Mouse (Mus musculus) liver, embryonic 12.5 days (tissue): ENCODE results near the gene Ern2. TPM values are rescaled to one million over a fixed set of nuclear protein-coding genes. Genes with fewer than 3 reads are reported as not detected.

ENCODE experiments used
- ATAC-seq: fragments of 200-750 bp; cut with Nextera tagmentation; 2 replicates; pipeline ENCODE4 v1.8.0; 2017; ENCODE audit warnings: moderate number of reproducible peaks, mild to moderate bottlenecking, moderate library complexity
- H3K27ac ChIP-seq: fragments of 300-500 bp; sonication (generic); 2 replicates; pipeline ENCODE4 v1.5.1; 2016; ENCODE audit warnings: mild to moderate bottlenecking
- H3K27me3 ChIP-seq: fragments of 300-500 bp; sonication (generic); replicated peaks from 2 replicates; pipeline ENCODE4 v1.6.1; 2016; ENCODE audit warnings: mild to moderate bottlenecking, moderate library complexity
- H3K36me3 ChIP-seq: fragments of 300-500 bp; sonication (generic); 2 replicates; pipeline ENCODE4 v1.6.1; 2016; ENCODE audit warnings: mild to moderate bottlenecking, moderate library complexity
- H3K4me1 ChIP-seq: fragments of 300-500 bp; sonication (generic); 2 replicates; pipeline ENCODE4 v1.6.1; 2016
- H3K4me2 ChIP-seq: fragments of 300-500 bp; sonication (generic); 2 replicates; pipeline ENCODE4 v1.6.1; 2016; ENCODE audit warnings: mild to moderate bottlenecking, moderate library complexity
- H3K4me3 ChIP-seq: fragments of 300-500 bp; sonication (generic); 2 replicates; pipeline ENCODE4 v1.5.1; 2016; ENCODE audit warnings: mild to moderate bottlenecking, moderate library complexity
- H3K9ac ChIP-seq: fragments of 300-500 bp; sonication (generic); 2 replicates; pipeline ENCODE4 v1.6.1; 2016; ENCODE audit warnings: mild to moderate bottlenecking, moderate library complexity
- H3K9me3 ChIP-seq: fragments of 300-500 bp; sonication (generic); replicated peaks from 2 replicates; pipeline ENCODE4 v1.6.1; 2016; ENCODE audit warnings: mild to moderate bottlenecking, moderate library complexity
- WGBS: fragments of 180-500 bp; shearing (Covaris S2); methylation state at CpG from one replicate; pipeline ENCODE4 v1.1.7; 2016; ENCODE audit not compliant: insufficient replicate concordance; 5-methylcytosine and 5-hydroxymethylcytosine counted together
- polyA plus RNA-seq: library from polyadenylated mRNA; unstranded; fragments of >200 nt; fragmentation: Nextera tagmentation; extraction: Ambion mirVana; gene quantifications from 2 replicates; pipeline ENCODE4 v1.2.1, GENCODE M21; 2016

Ern2 gene
- polyA plus RNA-seq, 1 experiment from 2014 or later, result 0.05 TPM

DNA sequence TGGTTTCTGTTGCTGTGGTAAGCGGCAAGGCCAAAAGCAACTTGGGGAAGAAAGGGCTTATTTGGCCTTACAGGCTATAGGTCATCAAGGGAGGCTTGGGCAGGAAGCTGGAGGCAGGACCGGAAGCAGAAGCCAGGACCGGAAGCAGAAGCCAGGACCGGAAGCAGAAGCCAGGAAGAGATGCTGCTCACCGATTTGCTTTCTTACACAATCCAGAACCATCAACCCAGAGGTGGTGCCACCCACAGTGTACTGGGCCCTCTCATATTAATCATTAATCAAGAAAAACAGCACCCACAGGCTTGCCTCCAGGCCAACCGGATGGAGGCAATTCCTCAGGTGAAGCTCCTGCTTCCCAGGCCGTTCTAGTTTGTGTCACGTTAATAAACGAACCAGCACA is 10.8 kb upstream of the Ern2 start:
- H3K36me3 ChIP-seq, result no peaks in the 10 kb centered on the region
- H3K4me1 ChIP-seq, result peaks cover 8% of the 10 kb centered on the region; the same call in 1 of the 2 replicates
- no peak overlapping the region for H3K4me3 ChIP-seq
- H3K4me2 ChIP-seq, result no peak overlapping the region
- H3K27me3 ChIP-seq, result no peaks in the 10 kb centered on the region
- no peaks in the 10 kb centered on the region for H3K9me3 ChIP-seq
- WGBS, result 61% methylated on average over 9 of the region's 9 CpGs
- peak; percentile 46; the same call in 1 of the 2 replicates for ATAC-seq
- no peak overlapping the region for H3K27ac ChIP-seq
- no peak overlapping the region for H3K9ac ChIP-seq

DNA sequence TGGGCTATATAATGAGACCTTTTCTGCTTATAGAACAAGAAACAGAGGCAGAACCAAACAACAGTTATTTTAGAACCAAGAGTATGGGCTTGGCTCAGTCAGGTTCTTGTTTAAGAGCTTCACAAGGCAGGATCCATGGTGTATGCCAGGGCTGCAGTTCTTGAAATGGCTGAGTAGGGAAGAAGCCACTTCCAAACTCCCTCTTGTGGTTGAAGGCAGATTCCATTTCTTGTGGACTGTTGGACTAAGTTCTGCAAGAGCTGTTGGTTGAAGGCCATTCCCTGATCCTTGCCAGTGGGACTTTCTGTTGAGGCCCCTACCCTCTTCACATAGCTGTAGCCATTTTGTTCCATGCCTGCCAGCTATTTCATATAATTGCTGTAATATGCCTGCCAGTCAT is 7.9 kb upstream of the Ern2 start:
- Histone ChIP-seq H3K9me3 (no peaks in the 10 kb centered on the region), H3K4me2 (no peak overlapping the region), H3K4me1 (peaks cover 4% of the 10 kb centered on the region; the same call in 1 of the 2 replicates), H3K4me3 (no peak overlapping the region), H3K27ac (no peak overlapping the region), H3K27me3 (no peaks in the 10 kb centered on the region), H3K36me3 (no peaks in the 10 kb centered on the region), H3K9ac (no peak overlapping the region)
- ATAC-seq, result no peak

DNA sequence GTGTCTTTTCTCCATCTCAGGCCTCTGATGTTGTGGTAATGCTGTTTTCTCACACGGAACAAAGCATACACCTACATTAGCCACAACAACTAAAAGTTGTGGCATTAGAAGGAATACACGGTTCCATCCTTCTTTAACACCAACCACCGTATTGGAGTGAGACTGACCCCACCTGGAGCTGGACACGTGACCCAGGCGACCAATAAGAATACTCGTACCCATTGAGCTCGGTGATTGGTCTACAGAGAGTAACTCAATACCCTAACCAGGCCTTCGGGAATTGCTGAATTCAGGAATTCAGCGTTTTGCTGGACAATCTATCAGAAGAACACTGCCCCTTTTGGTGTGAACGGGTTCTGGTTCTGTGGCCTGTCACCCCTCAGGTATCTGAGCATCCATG is 5.1 kb upstream of the Ern2 start:
- Histone ChIP-seq H3K4me2 (no peak overlapping the region), H3K9me3 (no peaks in the 10 kb centered on the region), H3K27me3 (peaks cover under 1% of the 10 kb centered on the region; the same call in 1 of the 2 replicates), H3K27ac (no peak overlapping the region), H3K9ac (no peak overlapping the region), H3K36me3 (no peaks in the 10 kb centered on the region), H3K4me3 (no peak overlapping the region), H3K4me1 (no peaks in the 10 kb centered on the region)
- WGBS, result 55% methylated on average over 10 of the region's 10 CpGs
- no peak for ATAC-seq

DNA sequence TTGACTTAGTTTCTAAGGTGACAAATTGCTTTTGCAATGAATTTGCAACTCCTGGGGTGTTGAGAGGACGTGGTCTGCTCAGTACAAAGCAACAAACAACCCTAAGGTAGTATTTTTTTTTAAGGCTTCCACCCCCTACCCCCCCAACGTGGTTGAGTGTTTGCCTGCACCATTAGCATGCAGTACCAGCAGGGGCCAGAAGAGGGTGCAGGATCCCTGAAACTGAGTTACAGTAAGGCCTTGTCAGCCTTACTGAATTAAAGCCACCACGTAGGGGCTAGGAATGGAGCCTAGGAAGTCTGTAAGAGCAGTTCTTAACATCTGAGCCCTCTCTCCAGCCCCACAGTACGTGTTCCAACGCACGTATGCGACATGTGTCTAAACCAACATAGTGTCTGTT is 3.5 kb upstream of the Ern2 start:
- WGBS, result 30% methylated on average over 7 of the region's 7 CpGs
- Histone ChIP-seq H3K27me3 (peaks cover 8% of the 10 kb centered on the region), H3K4me2 (no peak overlapping the region), H3K4me3 (no peak overlapping the region), H3K36me3 (no peaks in the 10 kb centered on the region), H3K4me1 (no peaks in the 10 kb centered on the region), H3K27ac (no peak overlapping the region), H3K9ac (no peak overlapping the region), H3K9me3 (no peaks in the 10 kb centered on the region)
- ATAC-seq, result no peak; the same call in 1 of the 2 replicates

DNA sequence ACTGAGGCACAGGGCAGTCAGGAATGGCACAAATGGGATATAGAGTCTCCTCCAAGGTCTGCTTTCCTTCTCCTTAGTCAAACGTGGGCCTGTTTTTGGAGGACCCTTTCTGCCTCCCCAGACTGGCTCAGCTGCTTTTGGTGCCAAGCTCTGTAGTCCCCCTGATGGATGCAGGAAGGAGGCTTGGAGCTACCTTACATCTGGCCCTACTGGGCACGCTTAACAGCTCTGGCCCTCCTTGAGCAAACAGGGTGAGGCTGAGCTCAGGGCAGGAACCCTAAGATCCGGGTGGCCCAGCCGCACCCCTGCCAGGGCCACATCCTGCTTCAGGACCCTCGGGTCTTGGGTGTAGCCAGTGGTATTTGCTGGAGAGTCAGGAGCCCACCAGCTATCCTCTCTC is 1.4 kb downstream of the Ern2 start:
- Histone ChIP-seq H3K4me2 (no peak overlapping the region), H3K36me3 (no peaks in the 10 kb centered on the region), H3K4me1 (no peaks in the 10 kb centered on the region), H3K9me3 (no peaks in the 10 kb centered on the region), H3K4me3 (no peak overlapping the region), H3K27ac (no peak overlapping the region), H3K9ac (no peak overlapping the region), H3K27me3 (peaks cover 8% of the 10 kb centered on the region)
- ATAC-seq, result no peak
- WGBS, result 48% methylated on average over 5 of the region's 5 CpGs

DNA sequence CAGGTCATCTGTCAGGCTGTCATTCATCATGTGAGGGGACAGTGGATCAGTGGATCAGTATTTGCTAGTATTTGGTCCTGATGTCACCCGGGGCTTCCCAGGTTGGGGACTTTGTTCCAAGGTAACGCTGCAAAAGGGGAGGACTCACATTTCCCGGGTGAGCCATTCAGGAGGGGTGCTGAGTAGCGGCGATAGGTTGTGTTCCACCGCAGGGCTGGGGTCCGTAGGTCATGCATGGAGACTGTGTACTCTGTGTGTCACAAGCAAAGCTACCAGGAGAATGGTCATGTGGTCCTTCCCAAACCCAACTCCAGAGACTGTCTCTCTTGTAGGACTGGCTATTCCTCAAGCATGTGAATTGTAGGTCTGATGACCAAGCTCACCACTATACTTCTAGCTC is 5.3 kb downstream of the Ern2 start:
- no peak overlapping the region for H3K27ac ChIP-seq
- no peak overlapping the region for H3K9ac ChIP-seq
- H3K4me1 ChIP-seq, result no peaks in the 10 kb centered on the region
- H3K36me3 ChIP-seq, result no peaks in the 10 kb centered on the region
- H3K9me3 ChIP-seq, result no peaks in the 10 kb centered on the region
- peaks cover 10% of the 10 kb centered on the region for H3K27me3 ChIP-seq
- no peak overlapping the region for H3K4me3 ChIP-seq
- ATAC-seq, result no peak; the same call in 1 of the 2 replicates
- WGBS, result 73% methylated on average over 7 of the region's 7 CpGs
- no peak overlapping the region for H3K4me2 ChIP-seq

DNA sequence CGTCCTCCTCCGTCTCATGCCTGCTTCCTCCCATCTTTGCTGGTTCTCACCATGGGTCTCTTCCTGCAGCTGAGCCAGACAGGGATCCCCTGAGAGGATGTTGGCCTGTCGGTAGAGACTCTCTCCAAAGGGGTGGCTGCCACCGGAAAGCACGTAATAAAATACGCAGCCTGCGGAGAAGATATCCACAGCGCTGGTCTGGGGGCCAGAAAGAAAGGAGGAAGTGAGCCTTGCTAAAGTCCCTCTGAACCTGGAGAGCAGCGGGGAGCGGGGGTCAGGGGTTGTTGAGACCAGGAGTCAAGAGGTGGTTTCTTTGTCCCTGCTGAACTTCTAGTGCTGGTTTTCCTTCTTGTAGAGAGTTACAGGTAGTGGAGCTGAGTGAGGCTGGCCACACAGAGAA is 14.4 kb downstream of the Ern2 start:
- no peak overlapping the region for H3K4me2 ChIP-seq
- WGBS, result 43% methylated on average over 10 of the region's 10 CpGs
- ATAC-seq, result no peak
- 0 out of 2 replicates have a peak, but pooled peaks cover 2% of the 10 kb centered on the region for H3K4me1 ChIP-seq
- no peak overlapping the region for H3K4me3 ChIP-seq
- no peaks in the 10 kb centered on the region for H3K9me3 ChIP-seq
- H3K9ac ChIP-seq, result no peak overlapping the region
- H3K36me3 ChIP-seq, result peaks cover 43% of the 10 kb centered on the region
- no peak overlapping the region; the same call in 1 of the 2 replicates for H3K27ac ChIP-seq
- H3K27me3 ChIP-seq, result 0 out of 2 replicates have a peak, but pooled peaks cover 5% of the 10 kb centered on the region

DNA sequence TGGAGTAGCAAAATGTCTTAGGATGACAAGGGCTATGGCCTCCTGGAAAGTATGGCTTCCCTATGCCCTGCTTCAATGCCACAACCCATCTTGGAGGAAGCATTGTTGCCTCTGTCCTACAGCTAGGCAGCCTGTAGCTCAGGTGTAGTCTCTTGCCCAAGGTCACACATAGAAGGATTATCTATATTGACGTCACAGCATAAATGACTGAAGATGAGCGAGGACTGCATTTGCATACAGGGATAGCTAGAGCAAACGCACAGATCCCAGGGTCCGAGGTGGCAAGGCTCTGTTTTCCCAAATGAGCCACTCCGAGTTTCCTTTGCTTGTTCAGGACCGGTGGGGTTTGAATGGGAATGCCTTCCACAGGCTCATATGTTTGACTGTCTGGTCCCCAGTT is 15.3 kb downstream of the Ern2 start:
- Histone ChIP-seq H3K27ac (no peak overlapping the region), H3K36me3 (peaks cover 52% of the 10 kb centered on the region), H3K4me3 (no peak overlapping the region), H3K4me1 (0 out of 2 replicates have a peak, but pooled peaks cover 2% of the 10 kb centered on the region), H3K9ac (no peak overlapping the region), H3K4me2 (no peak overlapping the region), H3K9me3 (no peaks in the 10 kb centered on the region), H3K27me3 (0 out of 2 replicates have a peak, but pooled peaks cover 5% of the 10 kb centered on the region)
- no peak for ATAC-seq
- WGBS, result 79% methylated on average over 6 of the region's 6 CpGs

DNA sequence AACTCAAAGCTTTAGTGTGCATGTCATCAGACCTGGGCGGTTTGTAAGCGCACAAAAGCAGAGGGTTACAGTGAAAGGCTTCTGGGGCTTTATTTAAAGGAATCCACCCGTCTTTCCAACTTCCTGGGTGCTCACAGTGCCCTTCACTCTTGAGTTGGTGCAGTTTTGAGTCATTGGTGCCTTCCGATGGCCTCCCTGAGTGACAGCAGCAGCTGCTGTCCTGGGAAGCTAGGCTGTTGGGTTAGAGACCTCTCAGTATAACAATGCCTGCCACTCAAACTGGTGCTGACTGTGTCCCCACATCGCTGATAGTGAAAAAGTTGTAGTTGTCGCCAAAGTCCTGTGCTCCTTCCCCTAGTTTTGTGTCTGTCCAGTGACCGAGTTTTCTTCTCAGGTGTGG is 18.8 kb downstream of the Ern2 start:
- Histone ChIP-seq H3K9ac (no peak overlapping the region), H3K36me3 (peaks cover 87% of the 10 kb centered on the region), H3K4me1 (peaks cover 10% of the 10 kb centered on the region), H3K27ac (no peak overlapping the region), H3K4me2 (no peak overlapping the region), H3K9me3 (no peaks in the 10 kb centered on the region), H3K4me3 (no peak overlapping the region), H3K27me3 (no peaks in the 10 kb centered on the region)
- WGBS, result 89% methylated on average over 7 of the region's 7 CpGs
- ATAC-seq, result no peak

DNA sequence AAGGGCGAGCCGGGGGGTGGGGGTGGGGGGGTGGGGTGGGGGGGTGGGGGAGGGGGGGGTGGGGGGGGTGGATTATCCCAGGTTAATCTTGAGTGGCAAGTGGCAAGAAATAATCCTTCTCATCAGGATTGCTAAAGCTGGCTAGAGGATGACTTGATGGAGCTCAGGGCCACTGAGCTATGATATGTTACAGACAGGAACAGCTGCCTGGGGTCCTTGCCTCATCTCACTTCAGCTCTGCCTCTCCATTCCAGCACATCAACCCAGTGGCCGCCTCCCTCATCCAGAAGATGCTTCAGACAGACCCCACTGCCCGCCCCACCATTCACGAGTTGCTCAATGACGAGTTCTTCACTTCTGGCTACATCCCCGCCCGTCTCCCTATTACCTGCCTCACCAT is 22.2 kb downstream of the Ern2 start:
- H3K4me1 ChIP-seq, result peaks cover 32% of the 10 kb centered on the region
- no peak overlapping the region for H3K4me3 ChIP-seq
- H3K27me3 ChIP-seq, result no peaks in the 10 kb centered on the region
- no peak for ATAC-seq
- 96% methylated on average over 7 of the region's 8 CpGs for WGBS
- H3K27ac ChIP-seq, result no peak overlapping the region
- H3K4me2 ChIP-seq, result no peak overlapping the region
- H3K9ac ChIP-seq, result no peak overlapping the region
- H3K36me3 ChIP-seq, result peaks cover 84% of the 10 kb centered on the region
- no peaks in the 10 kb centered on the region for H3K9me3 ChIP-seq

DNA sequence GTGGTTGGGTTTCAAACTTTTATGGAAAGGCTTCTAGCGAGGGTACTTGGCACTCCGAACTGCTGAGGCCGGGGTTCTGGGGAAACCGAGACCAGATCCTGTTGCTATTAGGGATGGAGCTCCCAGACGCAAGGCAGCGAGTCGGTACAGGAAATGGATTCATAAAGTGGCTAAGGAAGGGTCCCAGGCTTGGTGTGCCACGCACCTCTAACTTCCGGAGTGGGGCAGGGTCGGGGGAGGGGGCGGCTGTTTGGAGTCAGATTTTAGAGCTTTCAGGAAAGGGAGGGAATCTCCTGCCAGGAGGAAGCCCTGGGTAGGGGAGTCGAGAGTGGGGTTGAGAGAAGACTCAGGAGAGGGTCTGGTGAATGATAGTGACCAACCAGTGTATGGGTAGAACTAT is 26.0 kb downstream of the Ern2 start:
- Histone ChIP-seq H3K27me3 (no peaks in the 10 kb centered on the region), H3K4me1 (peaks cover 51% of the 10 kb centered on the region), H3K9ac (peak overlapping the region; percentile 81)

DNA sequence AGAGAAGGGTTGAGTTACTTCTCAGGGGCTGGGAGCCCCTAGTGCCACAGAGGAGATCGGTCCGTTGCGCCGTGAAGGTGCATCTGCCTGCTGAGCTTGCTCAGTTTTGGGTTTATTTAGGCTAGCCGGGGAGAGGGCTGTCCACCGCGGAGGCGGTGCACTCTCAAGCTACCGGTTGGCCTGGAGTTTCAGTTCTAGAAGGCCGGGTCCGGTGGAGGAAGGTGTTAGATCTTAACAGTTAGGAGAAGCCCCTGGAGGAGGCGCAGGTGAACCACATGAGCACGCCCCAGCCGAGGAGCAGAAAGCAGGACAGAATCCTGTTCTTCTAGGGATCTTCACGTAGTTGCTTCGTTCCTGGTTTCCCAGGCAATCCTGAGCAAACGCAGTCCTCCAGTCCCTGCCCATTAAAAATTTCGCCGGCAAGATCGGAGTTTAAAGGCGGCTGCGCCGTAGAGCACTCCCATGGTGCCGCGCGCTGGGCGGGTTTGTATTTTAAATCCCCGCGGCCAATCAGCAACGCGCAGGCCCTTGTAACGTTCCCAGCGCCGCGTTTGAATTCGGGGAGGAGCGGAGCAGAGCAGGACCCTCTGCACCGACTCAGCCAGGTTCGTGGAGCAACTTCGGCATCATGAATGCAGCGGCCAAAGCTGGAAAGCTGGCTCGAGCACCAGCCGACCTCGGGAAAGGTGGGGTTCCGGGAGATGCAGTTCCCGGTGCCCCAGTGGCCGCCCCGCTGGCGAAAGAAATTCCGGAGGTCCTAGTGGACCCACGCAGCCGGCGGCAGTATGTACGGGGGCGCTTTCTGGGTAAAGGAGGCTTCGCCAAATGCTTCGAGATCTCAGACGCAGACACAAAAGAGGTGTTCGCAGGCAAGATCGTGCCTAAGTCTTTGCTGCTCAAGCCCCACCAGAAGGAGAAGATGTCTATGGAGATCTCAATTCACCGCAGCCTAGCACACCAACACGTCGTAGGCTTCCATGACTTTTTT is 26.8 kb downstream of the Ern2 start, which contains the start of gene Plk1:
Gene Plk1, plus strand, starts transcription at position 525 of the 988 bp plus-strand sequence.
- Histone ChIP-seq H3K9ac (peak within 1 kb of the TSS; percentile 81), H3K36me3 (peaks cover 38% of the 10 kb centered on the region), H3K4me1 (peaks cover 51% of the 10 kb centered on the region), H3K27ac (peak within 1 kb of the TSS; percentile 90), H3K4me2 (peak within 1 kb of the TSS; percentile 85), H3K4me3 (peak within 1 kb of the TSS; percentile 77), H3K27me3 (no peaks in the 10 kb centered on the region), H3K9me3 (no peaks in the 10 kb centered on the region)
- ATAC-seq, result peak; percentile 91
- under 1% methylated on average over 63 of the region's 63 CpGs for WGBS

More for the DNA sequence above, 26.0 kb downstream of the Ern2 start:
- no peak for ATAC-seq
- H3K4me3 ChIP-seq, result peak overlapping the region; percentile 77
- H3K4me2 ChIP-seq, result peak overlapping the region; percentile 85
- H3K36me3 ChIP-seq, result peaks cover 47% of the 10 kb centered on the region
- H3K9me3 ChIP-seq, result no peaks in the 10 kb centered on the region
- H3K27ac ChIP-seq, result peak overlapping the region; percentile 90
- 0% methylated on average over 12 of the region's 12 CpGs for WGBS
